Mouse (Mus musculus) brain, embryonic 14.5 days (tissue): ENCODE measurements around the gene Mtch2. TPM values are rescaled to one million over a fixed set of nuclear protein-coding genes. Genes with fewer than 3 reads are reported as not detected.
"Not testable (repeated sequence)": the region's sequence is repeated elsewhere in the genome, so short reads cannot be mapped to it uniquely, and the experiment has no call there.

ENCODE experiments used
- DNase-seq: peaks from one replicate; pipeline ENCODE4 v3.0.0-alpha.2; 2011; ENCODE audit warnings: low read depth
- CTCF ChIP-seq: fragments of 200-500 bp; IDR thresholded peaks from 2 replicates; pipeline ENCODE4 v1.5.1; 2012; ENCODE audit warnings: inconsistent platforms, mild to moderate bottlenecking, moderate library complexity, borderline replicate concordance; ENCODE audit not compliant: insufficient read depth, insufficient read length; ENCODE audit errors: extremely low read depth
- POLR2A ChIP-seq: fragments of 200-500 bp; IDR thresholded peaks from 2 replicates; pipeline ENCODE4 v1.6.1; 2012; ENCODE audit warnings: mild to moderate bottlenecking, inconsistent platforms, borderline replicate concordance; ENCODE audit not compliant: poor library complexity, insufficient read depth, insufficient read length, severe bottlenecking; ENCODE audit errors: extremely low read depth
- polyA plus RNA-seq: library from polyadenylated mRNA; depleted of rRNA; stranded (reverse); fragments of >200 nt; gene quantifications from 2 replicates; pipeline ENCODE4 v1.2.3, GENCODE M21; 2012; rRNA removed

The Mtch2 gene
- polyA plus RNA-seq: 145 and 167 TPM in 2 replicates

- DNase-seq: peak; percentile 99
- peak; percentile 61 for TF ChIP-seq POLR2A
- TF ChIP-seq CTCF: no peak
These were observed at the start of gene Mtch2 for GRCm38 (mm10) chr2:90846955-90847680. TSS of gene Mtch2 (plus strand) at chr2:90847155.

DNA sequence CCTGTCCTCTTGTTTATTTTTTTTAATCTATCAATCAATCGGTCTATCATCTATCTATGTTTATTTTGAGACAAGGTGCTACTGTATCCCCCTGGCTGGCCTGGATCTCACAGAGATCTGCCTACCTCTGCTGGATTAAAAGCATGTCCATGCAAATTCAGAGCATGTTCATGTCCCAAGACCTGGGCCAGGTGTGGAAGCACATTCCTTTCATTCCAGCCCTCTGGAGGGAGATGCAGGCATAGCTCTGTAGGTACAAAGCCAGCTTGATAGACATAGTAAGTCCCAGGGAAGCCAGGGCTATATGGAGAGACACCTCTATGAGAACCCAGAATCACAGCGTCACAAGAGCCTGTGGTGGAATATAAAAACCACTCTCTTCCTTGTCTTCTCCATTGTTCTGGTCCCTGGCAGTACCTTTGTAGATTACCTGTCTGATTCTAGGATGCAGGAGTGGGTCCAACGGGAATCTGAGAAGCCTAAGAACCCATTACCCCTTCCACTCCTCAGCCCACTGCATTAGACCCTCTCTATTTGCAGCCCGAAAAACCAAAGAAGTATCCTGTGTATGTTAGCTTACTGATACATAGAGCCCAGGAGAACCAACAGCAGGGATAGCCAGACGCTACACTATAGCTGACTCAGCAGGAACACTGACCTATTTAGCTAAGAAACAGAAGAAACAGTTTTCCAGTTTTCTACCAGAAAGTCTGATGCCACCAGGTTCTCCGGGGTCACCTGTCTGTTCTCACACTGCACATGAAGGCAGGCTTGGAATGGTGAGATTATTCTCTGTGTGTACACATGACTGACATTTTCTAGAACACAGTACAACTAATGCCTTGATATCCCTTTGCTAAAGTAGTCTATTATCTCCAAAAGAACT, 38.5 kb upstream of the Mtch2 start:
- no peak for TF ChIP-seq CTCF
- TF ChIP-seq POLR2A: no peak
- DNase-seq: no peak

DNA sequence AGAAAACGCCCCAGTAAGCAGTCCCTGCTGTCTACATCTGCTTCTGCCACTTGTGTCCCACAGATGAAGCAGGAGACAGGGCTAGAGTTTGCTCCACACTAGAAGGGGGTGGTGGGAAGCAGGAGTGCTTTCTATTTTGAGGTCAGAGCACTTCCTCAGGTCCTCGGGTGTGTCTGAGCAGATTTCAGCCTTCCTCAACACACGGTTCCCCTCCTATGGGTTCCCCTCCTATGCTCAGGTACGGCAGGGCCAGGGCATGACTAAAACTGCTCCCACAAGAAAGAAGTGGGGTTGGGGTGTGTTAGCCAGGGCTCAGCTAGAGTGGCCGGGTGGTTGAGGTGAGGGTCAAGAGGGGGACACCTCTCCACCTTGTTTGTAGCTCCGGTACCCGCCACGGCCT, 36.2 kb upstream of the Mtch2 start:
- TF ChIP-seq CTCF (no peak), POLR2A (no peak)
- DNase-seq: no peak

GRCm38 (mm10) chr2:90815266-90815665, 31.7 kb upstream of the Mtch2 start:
- DNase-seq: no peak
- TF ChIP-seq CTCF: no peak
- TF ChIP-seq POLR2A: no peak

DNA sequence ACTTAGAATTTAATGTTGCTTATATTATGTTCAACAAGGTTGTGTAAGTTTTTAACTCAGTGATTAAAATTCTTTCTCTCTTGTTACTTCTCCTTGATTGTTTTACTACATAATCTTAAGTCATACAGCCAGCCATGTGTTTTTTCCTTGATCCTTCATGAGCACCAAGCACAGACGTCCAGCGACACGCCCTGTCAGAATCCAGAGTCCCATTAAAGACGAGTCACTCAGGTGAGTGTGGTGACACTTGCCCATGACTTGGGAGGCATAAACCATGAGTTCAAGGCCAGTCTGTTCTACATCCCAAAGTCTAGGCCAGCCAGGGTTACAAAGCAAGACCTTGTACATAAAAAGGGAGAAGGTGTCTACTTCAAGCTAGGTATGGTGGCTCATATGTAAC, 30.8 kb upstream of the Mtch2 start:
- DNase-seq: no peak
- no peak for TF ChIP-seq CTCF
- TF ChIP-seq POLR2A: no peak

DNA sequence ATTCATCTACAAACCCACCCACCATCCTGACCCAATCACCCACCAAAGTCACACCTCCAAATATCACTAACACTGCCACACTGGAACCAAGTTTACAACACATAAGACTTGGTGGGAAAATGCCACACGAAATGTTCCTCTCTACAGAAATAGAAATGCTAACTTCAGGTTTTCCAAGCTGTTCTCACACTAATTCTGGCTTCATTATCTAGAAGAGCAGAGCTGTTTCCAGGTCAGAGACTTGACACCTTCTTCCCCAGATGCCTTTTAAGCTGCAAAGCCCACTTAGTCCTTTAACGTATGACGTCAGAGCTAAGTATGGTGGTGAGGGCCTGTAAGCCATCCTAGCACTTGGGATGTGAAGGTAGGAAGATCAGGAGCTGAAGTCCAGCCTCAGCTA, 28.2 kb upstream of the Mtch2 start:
- DNase-seq: no peak
- TF ChIP-seq CTCF (no peak), POLR2A (no peak)

DNA sequence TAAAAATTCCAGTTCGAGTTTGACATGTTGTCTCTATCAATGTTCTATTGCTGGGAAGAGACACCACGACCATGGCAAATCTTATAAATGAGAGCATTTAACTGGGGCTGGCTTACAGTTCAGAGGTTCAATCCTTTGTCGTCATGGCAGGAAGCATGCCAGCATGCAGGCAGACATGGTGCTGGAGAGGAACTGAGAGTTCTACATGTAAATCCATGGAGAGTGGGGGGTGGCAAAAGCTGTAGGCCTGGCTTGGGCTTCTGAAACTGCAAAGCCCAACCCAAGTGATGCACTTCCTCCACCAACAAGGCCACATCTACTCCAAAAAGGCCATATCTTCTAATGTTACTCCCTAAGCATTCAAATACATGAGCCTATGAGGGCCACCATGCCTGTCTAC, 26.1 kb upstream of the Mtch2 start:
- no peak for TF ChIP-seq CTCF
- no peak for DNase-seq

DNA sequence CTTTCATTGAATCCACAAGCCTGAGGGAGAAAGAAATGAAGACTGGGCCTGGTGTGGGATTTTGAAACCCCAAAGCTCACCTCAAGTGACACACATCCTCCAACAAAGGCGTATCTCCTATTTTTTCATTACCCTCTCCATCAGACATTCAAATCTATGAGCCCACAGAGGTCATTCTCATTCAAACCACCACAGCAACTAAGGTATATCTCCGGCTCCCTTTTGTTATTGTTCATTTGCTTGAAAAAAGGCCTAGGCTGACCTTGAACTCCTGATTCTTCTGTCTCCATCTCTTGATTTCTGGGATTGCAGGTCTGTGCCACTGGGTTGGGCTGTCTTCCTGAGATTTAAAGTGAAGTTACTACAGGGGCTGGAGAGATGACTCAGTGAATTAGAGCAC, 24.0 kb upstream of the Mtch2 start:
- no peak for DNase-seq
- TF ChIP-seq POLR2A: no peak
- TF ChIP-seq CTCF: no peak

DNA sequence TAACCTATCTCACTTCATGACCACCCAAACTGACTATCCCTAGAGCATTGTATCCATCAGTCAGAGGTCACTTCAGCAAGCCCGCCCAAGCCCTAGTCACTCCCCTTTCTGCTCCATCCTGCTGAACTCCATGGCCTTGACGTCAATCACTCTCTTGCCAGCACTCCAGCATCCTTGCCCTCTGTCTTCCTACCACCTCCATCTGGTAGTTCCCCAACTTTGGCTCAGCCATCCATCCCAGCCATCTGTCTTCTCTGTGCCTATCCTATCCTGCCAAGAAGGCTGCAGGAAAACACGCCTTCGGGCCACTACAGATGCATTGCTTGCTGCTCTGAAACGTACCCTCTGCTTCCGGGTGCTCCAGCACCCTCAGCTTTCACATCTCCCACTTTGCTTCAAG, 23.2 kb upstream of the Mtch2 start:
- DNase-seq: peak; percentile 69

GRCm38 (mm10) chr2:90824528-90824927, 22.4 kb upstream of the Mtch2 start:
- DNase-seq: not testable (repeated sequence)

More for the DNA sequence above, 23.2 kb upstream of the Mtch2 start:
- no peak for TF ChIP-seq POLR2A
- no peak for TF ChIP-seq CTCF

- no peak for TF ChIP-seq CTCF
- TF ChIP-seq POLR2A: no peak
- DNase-seq: no peak
These were observed 21.3 kb upstream of the Mtch2 start for GRCm38 (mm10) chr2:90825515-90826172.
